Mouse (Mus musculus) thymus, adult 2 months (tissue): ENCODE results near the gene Wdfy3.

ENCODE experiments used
- CTCF ChIP-seq: fragments of 200-500 bp; IDR thresholded peaks from 2 replicates; pipeline ENCODE4 v1.5.1; 2012; ENCODE audit warnings: mild to moderate bottlenecking, control low read depth, low read length, moderate library complexity, borderline replicate concordance; ENCODE audit not compliant: control insufficient read depth, poor library complexity, insufficient read depth; ENCODE audit errors: extremely low read depth
- POLR2A ChIP-seq: fragments of 200-500 bp; IDR thresholded peaks from 2 replicates; pipeline ENCODE4 v1.6.1; 2012; ENCODE audit warnings: mild to moderate bottlenecking, low read length, control low read depth, moderate library complexity; ENCODE audit not compliant: control insufficient read depth, poor library complexity, insufficient read depth; ENCODE audit errors: extremely low read depth

DNA sequence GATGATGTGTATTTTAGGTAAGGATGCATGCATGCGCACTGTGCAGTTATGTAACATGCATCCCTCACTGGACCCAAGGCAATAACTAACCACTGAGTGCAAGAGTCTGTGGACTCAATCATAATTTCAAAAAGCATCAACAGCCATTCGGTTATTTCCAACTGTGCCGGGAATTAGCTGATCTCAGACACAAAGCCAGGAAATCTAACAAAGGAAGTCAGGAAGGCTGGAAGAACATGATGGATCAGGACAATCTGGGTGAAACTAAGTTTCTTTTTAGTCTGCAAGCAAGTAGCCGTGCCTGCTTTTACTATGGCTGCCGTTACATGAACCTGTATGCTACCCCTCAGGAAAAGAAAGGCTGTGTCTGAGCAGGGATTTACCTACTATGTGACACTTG is 87.5 kb downstream of the Wdfy3 start:
- TF ChIP-seq CTCF (no peak), POLR2A (no peak)
